Mouse (Mus musculus) lung, embryonic 15.5 days (tissue): ENCODE measurements at regions not wholly inside any gene's neighbourhood (a gene's known extent, or its start where the extent isn't known, plus 50 kb on each side); places are given as distances from the start of the nearest gene placed in this dataset.

ENCODE experiments used
- ATAC-seq: fragments of 200-750 bp; cut with Nextera tagmentation; 2 replicates; pipeline ENCODE4 v1.8.0; 2017; ENCODE audit warnings: moderate number of reproducible peaks, borderline replicate concordance; ENCODE audit not compliant: low FRiP score, low TSS enrichment; ENCODE audit errors: extremely low read depth
- H3K27ac ChIP-seq: fragments of 300-500 bp; sonication (generic); 2 replicates; pipeline ENCODE4 v1.5.1; 2015; ENCODE audit warnings: moderate library complexity, mild to moderate bottlenecking, inconsistent platforms
- H3K27me3 ChIP-seq: fragments of 300-500 bp; sonication (generic); 2 replicates; pipeline ENCODE4 v1.6.1; 2015; ENCODE audit warnings: inconsistent platforms
- H3K36me3 ChIP-seq: fragments of 300-500 bp; sonication (generic); 2 replicates; pipeline ENCODE4 v1.6.1; 2015; ENCODE audit warnings: inconsistent platforms
- H3K4me1 ChIP-seq: fragments of 300-500 bp; sonication (generic); 2 replicates; pipeline ENCODE4 v1.6.1; 2015; ENCODE audit warnings: inconsistent platforms
- H3K4me2 ChIP-seq: fragments of 300-500 bp; sonication (generic); 2 replicates; pipeline ENCODE4 v1.6.1; 2015; ENCODE audit warnings: inconsistent platforms, mild to moderate bottlenecking, moderate library complexity
- H3K4me3 ChIP-seq: fragments of 300-500 bp; sonication (generic); 2 replicates; pipeline ENCODE4 v1.5.1; 2015; ENCODE audit warnings: mild to moderate bottlenecking, inconsistent platforms
- H3K9ac ChIP-seq: fragments of 300-500 bp; sonication (generic); 2 replicates; pipeline ENCODE4 v1.6.1; 2015; ENCODE audit warnings: inconsistent platforms
- H3K9me3 ChIP-seq: fragments of 300-500 bp; sonication (generic); 2 replicates; pipeline ENCODE4 v1.6.1; 2016; ENCODE audit warnings: inconsistent platforms
- WGBS: fragments of 180-500 bp; shearing (Covaris S2); methylation state at CpG from one replicate; pipeline ENCODE4 v1.1.7; 2015; 5-methylcytosine and 5-hydroxymethylcytosine counted together

DNA sequence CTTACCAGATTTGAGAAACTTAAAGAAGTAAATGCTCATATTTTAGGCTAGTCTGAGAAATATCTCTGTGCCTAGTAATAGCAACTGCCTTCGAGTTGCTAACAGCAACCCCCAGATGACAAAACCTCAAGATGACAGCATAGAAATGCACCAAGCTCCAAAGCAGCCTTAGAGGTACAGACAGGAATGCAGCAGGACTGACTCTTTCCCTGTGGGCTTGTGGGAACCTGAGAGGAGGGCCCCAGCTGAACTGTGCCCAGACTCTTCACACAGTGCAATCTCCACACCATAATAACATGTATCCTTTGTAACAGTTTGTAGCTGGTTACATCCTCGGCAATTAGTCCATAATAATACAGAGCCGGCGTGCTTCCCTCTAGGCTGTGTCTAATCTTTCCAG is 252.9 kb upstream of the Spag17 start:
- no peak for ATAC-seq
- Histone ChIP-seq H3K9me3 (no peaks in the 10 kb centered on the region), H3K27ac (no peak overlapping the region), H3K4me2 (no peak overlapping the region), H3K36me3 (no peaks in the 10 kb centered on the region), H3K27me3 (no peaks in the 10 kb centered on the region), H3K4me1 (no peaks in the 10 kb centered on the region), H3K4me3 (no peak overlapping the region), H3K9ac (no peak overlapping the region)
- 77% methylated on average over 4 of the region's 4 CpGs for WGBS

DNA sequence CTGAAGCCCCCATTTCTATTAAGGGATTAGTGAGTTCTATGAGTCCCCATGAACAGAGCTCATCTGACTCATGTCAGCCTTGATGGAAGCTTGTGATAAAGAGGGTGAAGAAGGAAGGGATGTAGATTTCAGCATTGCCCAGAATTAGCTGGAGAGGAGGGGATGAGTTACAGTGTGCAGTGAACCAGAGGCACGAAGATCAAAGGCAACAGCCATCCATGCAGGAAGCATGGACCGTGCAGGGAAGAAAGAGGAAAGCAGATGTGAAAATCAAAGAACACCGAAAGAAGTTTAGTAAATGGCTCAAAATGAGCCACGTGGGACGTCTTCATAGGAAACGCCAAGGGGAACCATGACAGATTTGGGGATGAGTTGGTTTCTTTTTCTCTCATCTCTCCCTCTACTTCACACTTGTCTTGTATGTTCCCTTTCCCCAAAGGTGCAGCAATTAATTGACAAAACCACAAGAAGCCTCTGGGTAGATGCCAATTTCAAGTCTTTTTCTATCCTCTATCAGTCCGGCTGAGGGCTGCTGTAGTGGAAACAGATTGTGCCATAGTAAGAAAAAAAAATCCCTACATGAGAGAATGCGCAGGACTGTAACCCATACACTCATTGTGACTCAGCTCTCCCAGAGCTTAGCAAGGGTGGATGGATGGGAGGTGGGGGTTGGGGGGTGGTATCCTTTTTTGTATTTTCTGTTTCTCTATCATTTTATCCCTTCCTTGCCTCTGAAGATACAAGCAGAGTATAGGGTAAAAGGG is 243.7 kb upstream of the Spag17 start:
- Histone ChIP-seq H3K4me2 (no peak overlapping the region), H3K27ac (no peak overlapping the region), H3K27me3 (no peaks in the 10 kb centered on the region), H3K4me1 (no peaks in the 10 kb centered on the region), H3K4me3 (no peak overlapping the region), H3K9me3 (no peaks in the 10 kb centered on the region), H3K9ac (no peak overlapping the region), H3K36me3 (no peaks in the 10 kb centered on the region)
- 74% methylated on average over 8 of the region's 8 CpGs for WGBS
- ATAC-seq = no peak

DNA sequence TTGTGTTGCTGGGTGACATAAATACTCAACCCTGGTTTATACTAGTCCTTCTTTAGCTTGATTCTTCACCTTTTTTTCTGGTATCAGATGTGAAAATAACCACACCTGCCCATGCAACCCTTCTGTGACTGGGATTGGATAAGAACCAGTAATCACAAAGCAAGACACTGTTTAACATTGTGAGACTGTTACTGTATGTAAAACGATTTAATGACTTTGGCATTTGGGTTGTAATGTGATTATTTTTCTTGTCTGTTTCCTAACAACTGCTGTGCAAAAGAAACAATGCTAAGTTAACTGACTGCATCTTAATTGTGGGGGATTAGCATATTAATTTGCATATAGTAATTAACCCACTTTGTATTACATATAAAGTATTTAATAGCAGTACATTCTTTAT is 240.3 kb upstream of the Spag17 start:
- Histone ChIP-seq H3K4me1 (no peaks in the 10 kb centered on the region), H3K27ac (no peak overlapping the region), H3K9ac (no peak overlapping the region), H3K4me3 (no peak overlapping the region), H3K9me3 (no peaks in the 10 kb centered on the region), H3K27me3 (no peaks in the 10 kb centered on the region), H3K4me2 (no peak overlapping the region), H3K36me3 (no peaks in the 10 kb centered on the region)
- ATAC-seq = no peak
- WGBS = 63% methylated on average over 1 of the region's 1 CpGs

DNA sequence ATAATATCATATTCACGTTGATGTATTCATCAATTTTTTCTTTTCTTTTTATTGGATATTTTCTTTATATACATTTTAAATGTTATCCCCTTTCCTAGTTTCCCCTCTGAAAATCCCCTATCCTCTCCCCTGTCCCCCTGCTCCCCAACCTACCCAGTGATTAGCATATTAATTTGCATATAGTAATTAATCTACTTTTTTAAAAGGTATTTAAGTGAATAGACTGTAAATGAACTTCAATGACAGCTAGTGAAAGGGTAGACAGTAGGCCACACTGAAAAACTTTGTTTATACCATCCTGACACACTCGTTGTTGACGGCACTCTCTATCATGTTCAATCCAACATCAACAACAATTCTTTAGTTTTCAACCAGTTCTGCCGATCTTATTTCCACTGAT is 239.9 kb upstream of the Spag17 start:
- Histone ChIP-seq H3K27me3 (no peaks in the 10 kb centered on the region), H3K36me3 (no peaks in the 10 kb centered on the region), H3K4me1 (no peaks in the 10 kb centered on the region), H3K9ac (no peak overlapping the region), H3K9me3 (no peaks in the 10 kb centered on the region), H3K27ac (no peak overlapping the region), H3K4me3 (no peak overlapping the region), H3K4me2 (no peak overlapping the region)
- ATAC-seq = no peak
- 73% methylated on average over 4 of the region's 4 CpGs for WGBS

DNA sequence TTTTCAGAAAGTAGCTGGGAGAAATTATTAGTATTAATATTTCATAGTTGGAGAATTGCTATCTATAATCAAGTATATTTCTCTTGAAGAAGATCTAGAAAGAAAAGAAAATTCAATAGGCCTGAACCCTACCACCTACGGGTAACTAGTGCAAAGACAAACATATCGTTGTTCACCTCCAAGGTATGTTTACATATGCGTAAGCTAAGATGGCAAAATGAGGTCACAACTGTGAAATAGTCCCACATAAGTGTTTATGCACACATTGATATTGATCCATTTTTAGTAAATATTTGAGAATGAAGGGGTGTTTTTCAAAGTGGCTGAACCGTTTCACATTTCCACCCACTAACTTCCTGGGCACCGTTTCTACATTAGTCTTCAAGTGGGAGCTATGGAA is 227.6 kb upstream of the Spag17 start:
- WGBS = 41% methylated on average over 5 of the region's 5 CpGs

DNA sequence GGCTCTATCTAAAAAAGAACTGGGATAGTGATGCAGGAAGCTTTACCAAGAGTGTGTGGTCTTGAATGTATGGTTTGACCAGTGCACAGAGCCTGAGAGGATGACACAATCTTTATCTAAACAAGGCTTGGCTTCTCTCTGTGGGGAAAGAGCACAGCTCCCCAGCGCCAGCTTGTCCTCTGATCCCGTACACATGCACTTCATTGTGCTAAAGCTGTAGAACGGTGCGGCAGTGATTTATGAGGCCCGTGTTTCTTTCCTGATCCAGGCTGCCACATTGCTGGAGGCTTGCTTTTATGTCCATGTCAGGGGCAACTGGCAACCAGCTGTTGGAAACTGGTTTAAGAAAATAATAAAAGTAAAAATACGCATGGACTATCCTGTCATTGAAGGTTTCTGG is 221.4 kb upstream of the Spag17 start:
- Histone ChIP-seq H3K27ac (no peak overlapping the region), H3K9me3 (no peaks in the 10 kb centered on the region), H3K9ac (no peak overlapping the region), H3K4me1 (no peaks in the 10 kb centered on the region), H3K4me2 (no peak overlapping the region), H3K4me3 (no peak overlapping the region), H3K36me3 (no peaks in the 10 kb centered on the region), H3K27me3 (no peaks in the 10 kb centered on the region)
- 0 out of 2 replicates have a peak, but pooled peaks have one; percentile 14 for ATAC-seq
- 48% methylated on average over 6 of the region's 6 CpGs for WGBS

More for the DNA sequence above, 227.6 kb upstream of the Spag17 start:
- H3K27ac ChIP-seq = no peak overlapping the region
- H3K4me1 ChIP-seq = no peaks in the 10 kb centered on the region
- H3K27me3 ChIP-seq = no peaks in the 10 kb centered on the region
- no peak overlapping the region for H3K4me3 ChIP-seq
- H3K9me3 ChIP-seq = no peaks in the 10 kb centered on the region
- no peak for ATAC-seq
- no peaks in the 10 kb centered on the region for H3K36me3 ChIP-seq
- H3K4me2 ChIP-seq = no peak overlapping the region
- no peak overlapping the region for H3K9ac ChIP-seq

DNA sequence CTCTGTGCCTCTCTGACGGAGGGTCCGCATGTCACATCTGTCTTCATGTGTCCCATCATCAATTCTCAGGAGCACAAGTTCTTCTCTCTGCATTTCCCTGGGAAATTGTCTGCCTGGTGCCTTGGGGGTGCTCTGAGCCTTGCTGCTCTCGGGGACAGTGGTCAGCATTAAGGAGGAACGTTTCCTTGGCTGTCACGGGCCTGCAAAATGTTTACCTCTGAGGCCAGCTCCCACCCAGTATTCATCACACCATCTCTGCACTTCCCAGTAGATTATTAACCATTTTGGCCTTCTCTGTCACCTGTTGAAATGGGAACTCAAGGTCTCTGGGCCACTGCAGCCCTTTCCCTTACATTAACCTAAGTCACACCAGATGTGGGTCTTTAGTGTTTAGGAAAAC is 219.8 kb upstream of the Spag17 start:
- no peaks in the 10 kb centered on the region for H3K36me3 ChIP-seq
- H3K9me3 ChIP-seq = no peaks in the 10 kb centered on the region
- no peaks in the 10 kb centered on the region for H3K4me1 ChIP-seq
- WGBS = 53% methylated on average over 5 of the region's 5 CpGs
- no peak overlapping the region for H3K4me2 ChIP-seq
- no peak overlapping the region for H3K9ac ChIP-seq
- H3K27me3 ChIP-seq = no peaks in the 10 kb centered on the region
- no peak for ATAC-seq
- no peak overlapping the region for H3K4me3 ChIP-seq
- H3K27ac ChIP-seq = no peak overlapping the region

DNA sequence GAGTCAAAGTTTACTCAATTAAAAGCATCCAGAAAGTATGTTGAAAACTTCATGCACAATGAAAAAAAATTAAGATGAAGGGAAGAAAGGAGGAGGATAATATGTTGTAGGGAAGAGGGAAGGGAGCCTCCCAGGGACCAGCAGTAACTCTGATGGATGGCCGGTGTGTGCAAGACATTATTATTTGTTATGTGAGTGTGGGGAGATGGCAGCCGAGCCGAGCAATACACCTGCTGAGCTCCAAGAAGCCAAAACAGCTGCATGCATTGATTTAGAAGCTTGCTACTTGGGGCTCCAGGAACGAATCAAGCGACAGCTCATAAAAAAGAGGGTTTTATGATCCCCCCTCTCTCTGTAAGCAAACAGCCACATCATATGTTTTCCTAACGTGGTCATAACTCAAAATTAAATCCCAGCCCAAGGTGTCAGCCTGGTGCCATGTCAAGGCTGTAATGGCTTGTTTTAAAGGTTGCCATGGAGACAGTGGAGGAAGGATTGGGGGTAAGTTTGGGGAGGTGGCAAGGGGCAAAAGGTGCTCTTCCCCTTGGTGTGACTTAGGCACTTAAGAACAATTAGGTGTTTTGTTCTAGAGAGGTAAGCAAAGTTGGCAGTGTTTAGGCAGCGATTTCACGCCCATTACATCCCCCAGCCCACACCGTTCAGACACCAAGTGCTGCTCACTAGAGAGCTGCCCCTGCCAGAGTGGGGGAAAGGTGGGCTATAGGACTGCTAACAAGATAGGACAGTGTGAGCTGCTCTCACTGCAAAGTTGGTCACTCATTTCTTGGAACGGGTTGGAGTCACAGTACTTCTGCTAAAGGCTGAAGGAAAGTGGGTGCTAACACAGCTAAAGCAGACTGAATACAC is 219.1 kb upstream of the Spag17 start:
- Histone ChIP-seq H3K36me3 (no peaks in the 10 kb centered on the region), H3K9me3 (no peaks in the 10 kb centered on the region), H3K9ac (no peak overlapping the region), H3K27me3 (no peaks in the 10 kb centered on the region), H3K4me3 (no peak overlapping the region), H3K27ac (no peak overlapping the region), H3K4me1 (no peaks in the 10 kb centered on the region), H3K4me2 (no peak overlapping the region)
- WGBS = 20% methylated on average over 10 of the region's 10 CpGs
- ATAC-seq = no peak

DNA sequence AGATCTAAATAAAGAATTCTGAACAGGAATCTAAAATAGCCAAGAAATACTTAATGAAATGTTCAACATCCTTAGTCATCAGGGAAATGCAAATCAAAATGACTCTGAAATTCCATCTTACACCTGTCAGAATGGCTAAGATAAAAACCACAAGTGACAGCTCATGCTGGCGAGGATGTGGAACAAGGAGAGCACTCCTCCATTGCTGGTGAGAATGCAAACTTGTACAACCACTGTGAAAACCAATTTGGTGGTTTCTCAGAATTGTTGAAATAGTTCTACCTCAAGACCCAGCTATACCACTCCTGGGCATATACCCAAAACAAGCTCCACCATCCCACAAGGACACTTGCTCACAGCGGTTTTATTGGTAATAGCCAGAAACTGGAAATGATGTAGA is 211.1 kb upstream of the Spag17 start:
- H3K36me3 ChIP-seq = no peaks in the 10 kb centered on the region
- WGBS = 85% methylated on average over 2 of the region's 2 CpGs

DNA sequence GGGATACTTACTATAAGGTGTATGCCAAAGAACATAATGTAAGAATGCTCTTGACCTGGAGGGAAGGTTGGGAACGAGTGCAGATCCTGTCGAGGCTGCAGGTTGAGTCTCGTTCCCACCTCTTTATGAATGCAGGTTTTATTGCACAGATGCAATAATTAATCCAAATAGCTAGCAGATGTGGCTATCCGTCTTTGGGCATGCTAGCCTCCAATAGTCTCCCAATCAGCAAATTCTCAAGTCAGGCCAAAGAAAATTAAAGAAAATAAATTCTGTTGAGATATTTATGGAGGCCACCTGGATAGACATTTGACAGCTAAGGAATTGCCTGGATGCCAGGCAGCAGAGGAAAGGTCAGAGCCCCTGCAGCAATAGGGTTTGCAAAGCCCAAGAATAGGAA is 175.7 kb upstream of the Spag17 start:
- H3K4me1 ChIP-seq = no peaks in the 10 kb centered on the region
- ATAC-seq = no peak
- H3K27ac ChIP-seq = no peak overlapping the region
- H3K9ac ChIP-seq = no peak overlapping the region
- 70% methylated on average over 4 of the region's 4 CpGs for WGBS
- H3K36me3 ChIP-seq = no peaks in the 10 kb centered on the region
- no peak overlapping the region for H3K4me3 ChIP-seq
- H3K27me3 ChIP-seq = no peaks in the 10 kb centered on the region
- H3K4me2 ChIP-seq = no peak overlapping the region
- no peaks in the 10 kb centered on the region for H3K9me3 ChIP-seq

More for the DNA sequence above, 211.1 kb upstream of the Spag17 start:
- Histone ChIP-seq H3K9me3 (no peaks in the 10 kb centered on the region), H3K4me3 (no peak overlapping the region), H3K9ac (no peak overlapping the region), H3K27ac (no peak overlapping the region), H3K4me2 (no peak overlapping the region), H3K27me3 (no peaks in the 10 kb centered on the region), H3K4me1 (no peaks in the 10 kb centered on the region)
- no peak for ATAC-seq

DNA sequence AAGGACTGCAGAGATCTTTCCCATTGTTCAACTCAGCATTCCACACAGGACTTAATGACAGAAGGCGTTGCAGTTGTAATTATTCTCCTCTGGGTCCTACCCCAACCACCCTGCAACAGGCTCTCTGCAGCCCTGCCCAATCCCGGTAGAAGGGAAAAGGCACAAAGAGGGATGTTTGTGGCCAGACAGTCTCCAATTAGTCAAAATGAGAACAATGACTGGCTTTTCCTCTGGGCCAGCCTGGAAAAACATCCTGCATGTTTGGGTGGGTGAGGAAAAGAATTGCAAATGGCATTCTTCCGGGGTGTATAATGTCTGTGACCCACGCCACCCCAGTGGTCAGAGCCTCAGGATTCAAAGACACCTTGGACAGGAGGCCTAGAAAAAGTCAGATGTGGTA is 168.8 kb upstream of the Spag17 start:
- no peaks in the 10 kb centered on the region for H3K9me3 ChIP-seq
- H3K36me3 ChIP-seq = no peaks in the 10 kb centered on the region
- no peak for ATAC-seq
- H3K27me3 ChIP-seq = no peaks in the 10 kb centered on the region
- no peak overlapping the region for H3K4me3 ChIP-seq
- no peak overlapping the region for H3K9ac ChIP-seq
- 72% methylated on average over 4 of the region's 4 CpGs for WGBS
- H3K27ac ChIP-seq = no peak overlapping the region
- H3K4me1 ChIP-seq = no peaks in the 10 kb centered on the region
- no peak overlapping the region for H3K4me2 ChIP-seq

DNA sequence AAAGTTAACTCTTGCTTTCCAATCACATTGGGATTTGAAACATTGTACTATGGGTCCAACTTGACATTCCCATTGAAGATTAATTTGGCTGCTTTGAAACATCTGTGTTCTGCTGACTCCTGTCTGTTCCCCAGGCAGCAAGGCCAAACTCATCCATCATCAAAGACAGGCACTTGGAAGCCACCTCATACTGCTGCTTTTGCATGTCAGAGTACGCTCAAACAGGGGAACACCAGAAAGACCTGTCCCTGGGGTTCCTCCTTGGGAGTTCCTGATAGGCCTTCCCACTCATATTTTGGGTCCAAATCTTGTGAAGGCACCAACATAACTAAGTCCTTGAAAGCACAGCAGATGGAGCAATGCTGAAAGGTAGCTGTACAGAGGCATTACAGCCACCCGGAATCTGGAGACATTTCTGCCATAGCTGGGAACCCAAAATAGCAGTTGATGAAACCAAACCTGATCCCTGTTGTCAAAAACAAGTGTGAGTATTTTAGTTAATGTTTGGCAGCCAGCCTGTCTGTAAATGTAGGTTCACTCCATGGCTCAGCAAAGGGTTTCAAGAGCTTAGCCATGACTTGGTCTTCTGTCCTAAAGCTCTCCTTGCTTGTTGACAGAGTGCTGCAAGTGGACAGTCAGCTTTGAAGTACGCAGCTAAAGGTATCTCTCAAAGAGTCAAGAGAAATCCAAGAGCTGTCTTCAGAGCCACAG is 147.0 kb upstream of the Spag17 start:
- ATAC-seq = no peak
- no peaks in the 10 kb centered on the region for H3K27me3 ChIP-seq
- no peaks in the 10 kb centered on the region for H3K36me3 ChIP-seq
- H3K4me3 ChIP-seq = no peak overlapping the region
- WGBS = 55% methylated on average over 3 of the region's 3 CpGs
- H3K9ac ChIP-seq = no peak overlapping the region
- no peaks in the 10 kb centered on the region for H3K4me1 ChIP-seq
- no peak overlapping the region for H3K27ac ChIP-seq
- H3K4me2 ChIP-seq = no peak overlapping the region
- no peaks in the 10 kb centered on the region for H3K9me3 ChIP-seq
